Mouse (Mus musculus) liver, adult 10 weeks (tissue): ENCODE measurements around the gene Casp6. TPM values are rescaled to one million over a fixed set of nuclear protein-coding genes. Genes with fewer than 3 reads are reported as not detected.

ENCODE experiments used
- polyA plus RNA-seq: library from polyadenylated mRNA; stranded (reverse); fragments of 350-450 nt; fragmentation: Illumina TruSeq; extraction: RNeasy Lipid Tissue Mini Kit (QIAGEN cat#74804); gene quantifications from one replicate; pipeline ENCODE4 v1.2.3, GENCODE M21; 2014; ENCODE audit warnings: low read depth, low replicate concordance

Casp6 gene
- polyA plus RNA-seq = 31.5 TPM

DNA sequence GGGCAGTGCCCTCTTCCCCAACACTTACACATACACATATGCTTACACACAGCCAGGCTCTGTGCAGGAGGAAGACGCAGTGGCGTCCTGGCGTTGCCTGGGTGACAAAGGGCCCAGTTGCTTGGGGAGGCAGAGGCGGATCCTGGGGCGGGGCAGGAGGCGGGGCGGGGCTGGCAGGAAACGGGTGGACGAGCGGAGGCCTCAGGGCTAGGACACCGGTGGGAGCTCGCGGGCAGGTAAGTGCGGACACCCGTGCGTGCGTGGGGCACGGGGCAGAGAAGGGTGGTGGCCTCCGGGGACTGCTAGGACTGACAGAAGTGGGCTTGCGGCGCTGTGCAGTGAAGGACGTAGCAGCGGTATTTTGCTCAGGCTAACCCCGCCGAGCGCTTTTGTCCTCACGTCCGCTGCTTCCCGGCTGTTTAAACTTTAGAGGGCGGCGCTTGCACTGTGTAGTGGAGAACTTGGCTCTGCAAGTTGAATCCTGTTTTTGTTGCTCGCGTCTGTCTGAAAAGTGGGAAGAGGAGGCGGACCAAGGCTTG, at the start of gene Casp6:
Gene Casp6, plus strand, starts transcription at position 155 of the 539 bp plus-strand sequence.

DNA sequence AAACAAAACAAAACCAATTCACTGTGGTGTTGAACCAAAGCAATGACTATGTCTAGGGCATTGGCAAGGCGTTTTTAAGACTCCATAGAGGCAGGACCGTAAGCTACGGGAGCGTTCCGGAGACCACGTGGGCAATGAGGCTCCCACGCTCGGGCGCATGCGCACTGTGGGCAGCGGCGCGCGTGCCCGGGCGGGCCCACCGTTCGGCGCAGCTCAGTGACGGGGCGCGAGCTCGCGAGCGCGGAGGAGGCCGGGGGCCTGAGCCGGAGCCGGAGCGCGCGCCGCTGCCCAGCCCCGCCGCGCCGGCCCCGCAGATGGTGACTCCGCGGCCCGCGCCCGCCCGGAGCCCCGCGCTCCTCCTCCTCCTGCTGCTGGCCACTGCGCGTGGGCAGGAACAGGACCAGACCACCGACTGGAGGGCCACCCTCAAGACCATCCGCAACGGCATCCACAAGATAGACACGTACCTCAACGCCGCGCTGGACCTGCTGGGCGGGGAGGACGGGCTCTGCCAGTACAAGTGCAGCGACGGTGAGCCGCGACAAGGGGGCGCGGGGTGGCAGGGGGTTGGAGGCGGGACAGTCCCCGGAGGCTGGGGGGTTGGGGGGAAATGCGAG, 22.7 kb upstream of the Casp6 start, which contains the start of gene Pla2g12a:
Gene Pla2g12a, plus strand, starts transcription at position 202 of the 617 bp plus-strand sequence.

Other genes with a start within 250 kb of the Casp6 start
- gene Egf, start 146.1 kb upstream of the Casp6 start, polyA plus RNA-seq = 1.3 TPM
- not detected for gene Lrit3, start 97.4 kb upstream of the Casp6 start, polyA plus RNA-seq
- not detected for gene Rrh, start 78.8 kb upstream of the Casp6 start, polyA plus RNA-seq
- 14.5 TPM for gene Gar1, start 70.0 kb upstream of the Casp6 start, polyA plus RNA-seq
- 553 TPM for gene Cfi, start 65.5 kb upstream of the Casp6 start, polyA plus RNA-seq
- 6.2 TPM for gene Pla2g12a, start 22.8 kb upstream of the Casp6 start, polyA plus RNA-seq
- gene Mcub, start 68.8 kb downstream of the Casp6 start, polyA plus RNA-seq = not detected
- 12.3 TPM for gene Sec24b, start 160.1 kb downstream of the Casp6 start, polyA plus RNA-seq
- 0.26 TPM for gene Col25a1, start 230.1 kb downstream of the Casp6 start, polyA plus RNA-seq